Mouse (Mus musculus) T-helper 2 cell (primary cell): ENCODE measurements around the gene Gm20817.
"Not testable (repeated sequence)": the region's sequence is repeated elsewhere in the genome, so short reads cannot be mapped to it uniquely, and the experiment has no call there.

Experiments used
- in situ Hi-C: fragments of 300-600 bp; cut with MboI, MseI; formaldehyde crosslinking; loops from one replicate; pipeline ENCODE4 v1.15.1; 2025; ENCODE audit warnings: high pct_unique_total_duplicates

Gene Gm20817

DNA sequence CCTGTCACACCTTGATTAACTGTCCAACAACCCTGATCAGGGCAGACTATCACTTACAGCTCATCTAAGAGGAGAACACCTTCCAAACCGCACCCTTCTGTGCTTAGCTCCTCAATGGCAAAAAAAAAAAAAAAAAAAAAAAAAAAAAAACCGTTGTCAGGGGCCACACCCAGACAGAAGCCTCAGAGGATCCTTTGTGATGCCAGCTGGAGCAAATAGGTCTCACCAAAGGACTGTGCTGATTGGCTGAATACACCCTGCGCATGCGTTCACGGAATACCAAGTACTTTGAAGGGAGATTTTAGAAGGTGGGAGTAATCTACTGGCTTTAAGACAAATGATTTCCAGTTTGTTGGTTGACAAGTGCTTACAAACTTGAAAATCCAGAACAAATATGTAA lies at the start of gene Gm20817:
Gm20817 (minus strand) TSS at position 101 of the 400 bp plus-strand sequence.
- in situ Hi-C loops, result not testable (repeated sequence)
